Mouse (Mus musculus) MEL (cell line): ENCODE data around the gene Tmprss6. TPM values are rescaled to one million over a fixed set of nuclear protein-coding genes. Genes with fewer than 3 reads are reported as not detected.

Experiments
- DNase-seq: peaks from one replicate; pipeline ENCODE4 v3.0.0; 2011; ENCODE audit warnings: low read depth, low spot score
- H3K27ac ChIP-seq: 2 replicates; pipeline ENCODE4 v1.5.1; 2012; ENCODE audit warnings: low read depth, mild to moderate bottlenecking, control low read depth, low read length, moderate library complexity; ENCODE audit not compliant: control insufficient read depth
- H3K27me3 ChIP-seq, 2 experiments: fragments of 150-350 bp in 1 of 2; sonication (generic) in 1 of 2; 2 replicates each; pipeline ENCODE4 v1.6.1; 2012; ENCODE audit warnings: low read length in 2 of 2, mild to moderate bottlenecking in 2 of 2, improper control_type of control experiment in 1 of 2, moderate library complexity in 1 of 2; ENCODE audit not compliant: insufficient read depth in 2 of 2, control insufficient read depth in 1 of 2
- H3K36me3 ChIP-seq, 2 experiments: 2 replicates each; pipeline ENCODE4 v1.6.1; 2012 to 2014; ENCODE audit warnings: low read length in 2 of 2, improper control_type of control experiment in 1 of 2, inconsistent platforms in 1 of 2, mild to moderate bottlenecking in 1 of 2; ENCODE audit not compliant: insufficient read depth in 2 of 2, control insufficient read depth in 1 of 2
- H3K4me1 ChIP-seq, 2 experiments: fragments of 150-350 bp in 1 of 2; sonication (generic) in 1 of 2; 2 replicates each; pipeline ENCODE4 v1.6.1; 2012; ENCODE audit warnings: low read length in 2 of 2, improper control_type of control experiment in 1 of 2, mild to moderate bottlenecking in 1 of 2; ENCODE audit not compliant: insufficient read depth in 2 of 2, control insufficient read depth in 1 of 2
- H3K4me3 ChIP-seq, 2 experiments: fragments of 150-350 bp in 1 of 2; sonication (generic) in 1 of 2; 2 replicates each; pipeline ENCODE4 v1.5.1; 2012; ENCODE audit warnings: low read depth in 2 of 2, low read length in 2 of 2, mild to moderate bottlenecking in 2 of 2, moderate library complexity in 2 of 2, control low read depth in 1 of 2, improper control_type of control experiment in 1 of 2; ENCODE audit not compliant: control insufficient read depth in 1 of 2, insufficient read depth in 1 of 2
- H3K79me2 ChIP-seq: 2 replicates; pipeline ENCODE4 v1.6.1; 2012; ENCODE audit warnings: mild to moderate bottlenecking, low read length, moderate library complexity; ENCODE audit not compliant: control insufficient read depth, poor library complexity, insufficient read depth
- H3K9ac ChIP-seq: 2 replicates; pipeline ENCODE4 v1.6.1; 2012; ENCODE audit warnings: low read depth, mild to moderate bottlenecking, control low read depth, low read length, moderate library complexity; ENCODE audit not compliant: control insufficient read depth, poor library complexity, severe bottlenecking
- H3K9me3 ChIP-seq: fragments of 150-350 bp; sonication (generic); replicated peaks from 2 replicates; pipeline ENCODE4 v1.6.1; 2012; ENCODE audit warnings: mild to moderate bottlenecking, low read length, improper control_type of control experiment, moderate library complexity; ENCODE audit not compliant: insufficient read depth
- BHLHE40 ChIP-seq: IDR thresholded peaks from 2 replicates; pipeline ENCODE4 v1.6.1; 2012; ENCODE audit warnings: low read depth, mild to moderate bottlenecking, inconsistent platforms, low read length, improper control_type of control experiment, borderline replicate concordance
- CTCF ChIP-seq, 3 experiments: IDR thresholded peaks in 2 of 3; conservative IDR thresholded peaks in 1 of 3; 2 replicates each; pipeline ENCODE4 v1.5.1; 2011 to 2012; ENCODE audit warnings: low read length in 3 of 3, low read depth in 2 of 3, mild to moderate bottlenecking in 2 of 3, improper control_type of control experiment in 1 of 3, inconsistent platforms in 1 of 3, mixed read lengths in 1 of 3, moderate library complexity in 1 of 3; ENCODE audit not compliant: control insufficient read depth in 1 of 3, insufficient read depth in 1 of 3, poor library complexity in 1 of 3, severe bottlenecking in 1 of 3
- E2F4 ChIP-seq: IDR thresholded peaks from 2 replicates; pipeline ENCODE4 v1.6.1; 2011; ENCODE audit warnings: low read depth, low read length, improper control_type of control experiment, borderline replicate concordance
- EP300 ChIP-seq, 2 experiments: IDR thresholded peaks; 2 replicates each; pipeline ENCODE4 v1.6.1; 2011; ENCODE audit warnings: improper control_type of control experiment in 2 of 2, low read length in 2 of 2, low read depth in 1 of 2, mild to moderate bottlenecking in 1 of 2
- GABPA ChIP-seq: IDR thresholded peaks from 2 replicates; pipeline ENCODE4 v1.6.1; 2012; ENCODE audit warnings: low read depth, mild to moderate bottlenecking, inconsistent platforms, low read length, improper control_type of control experiment, moderate library complexity
- HCFC1 ChIP-seq: IDR thresholded peaks from 2 replicates; pipeline ENCODE4 v1.6.1; 2012; ENCODE audit warnings: low read depth, mild to moderate bottlenecking, inconsistent platforms, low read length, improper control_type of control experiment, moderate library complexity
- JUND ChIP-seq: IDR thresholded peaks from 2 replicates; pipeline ENCODE4 v1.6.1; 2011; ENCODE audit warnings: low read depth, mild to moderate bottlenecking, improper control_type of control experiment, low read length
- MAFK ChIP-seq: IDR thresholded peaks from 2 replicates; pipeline ENCODE4 v1.6.1; 2011; ENCODE audit warnings: low read depth, mild to moderate bottlenecking, low read length, improper control_type of control experiment, borderline replicate concordance
- MAX ChIP-seq: IDR thresholded peaks from 2 replicates; pipeline ENCODE4 v1.6.1; 2011; ENCODE audit warnings: low read length, improper control_type of control experiment
- MAZ ChIP-seq: IDR thresholded peaks from 2 replicates; pipeline ENCODE4 v1.6.1; 2012; ENCODE audit warnings: low read depth, mild to moderate bottlenecking, inconsistent platforms, low read length, improper control_type of control experiment
- MXI1 ChIP-seq: IDR thresholded peaks from 2 replicates; pipeline ENCODE4 v1.6.1; 2011; ENCODE audit warnings: mild to moderate bottlenecking, low read depth, low read length, improper control_type of control experiment
- MYC ChIP-seq: IDR thresholded peaks from 2 replicates; pipeline ENCODE4 v1.6.1; 2011; ENCODE audit warnings: low read depth, mild to moderate bottlenecking, low read length, improper control_type of control experiment, moderate library complexity
- NELFE ChIP-seq: IDR thresholded peaks from 2 replicates; pipeline ENCODE4 v1.6.1; 2011; ENCODE audit warnings: low read depth, low read length, improper control_type of control experiment
- POLR2A ChIP-seq, 2 experiments: IDR thresholded peaks; 2 replicates each; pipeline ENCODE4 v1.6.1; 2011 to 2012; ENCODE audit warnings: low read length in 2 of 2, mild to moderate bottlenecking in 2 of 2, control low read depth in 1 of 2, improper control_type of control experiment in 1 of 2, low read depth in 1 of 2, moderate library complexity in 1 of 2; ENCODE audit not compliant: control insufficient read depth in 1 of 2, insufficient read depth in 1 of 2, poor library complexity in 1 of 2
- POLR2AphosphoS2 ChIP-seq: IDR thresholded peaks from 2 replicates; pipeline ENCODE4 v1.6.1; 2011; ENCODE audit warnings: low read length, improper control_type of control experiment
- POLR2AphosphoS5 ChIP-seq: IDR thresholded peaks from 2 replicates; pipeline ENCODE4 v1.6.1; 2012; ENCODE audit warnings: low read depth, borderline replicate concordance, mild to moderate bottlenecking, inconsistent platforms, low read length, moderate library complexity, mixed read lengths
- RAD21 ChIP-seq: IDR thresholded peaks from 2 replicates; pipeline ENCODE4 v1.6.1; 2011; ENCODE audit warnings: mild to moderate bottlenecking, low read depth, low read length, improper control_type of control experiment
- RCOR1 ChIP-seq: IDR thresholded peaks from 2 replicates; pipeline ENCODE4 v1.6.1; 2012; ENCODE audit warnings: low read depth, mild to moderate bottlenecking, inconsistent platforms, low read length, improper control_type of control experiment
- SIN3A ChIP-seq: IDR thresholded peaks from 2 replicates; pipeline ENCODE4 v1.6.1; 2012; ENCODE audit warnings: low read length, improper control_type of control experiment, inconsistent platforms
- SMC3 ChIP-seq: IDR thresholded peaks from 2 replicates; pipeline ENCODE4 v1.6.1; 2011; ENCODE audit warnings: low read depth, low read length, improper control_type of control experiment
- TCF12 ChIP-seq: IDR thresholded peaks from 2 replicates; pipeline ENCODE4 v1.6.1; 2014; ENCODE audit warnings: low read depth, mild to moderate bottlenecking, inconsistent platforms, low read length, improper control_type of control experiment, moderate library complexity
- USF1 ChIP-seq: IDR thresholded peaks from 2 replicates; pipeline ENCODE4 v1.6.1; 2014; ENCODE audit warnings: low read depth, mild to moderate bottlenecking, inconsistent platforms, low read length, improper control_type of control experiment, moderate library complexity
- ZC3H11A ChIP-seq: IDR thresholded peaks from 2 replicates; pipeline ENCODE4 v1.6.1; 2012; ENCODE audit warnings: low read depth, mild to moderate bottlenecking, inconsistent platforms, low read length, improper control_type of control experiment
- ZKSCAN1 ChIP-seq: IDR thresholded peaks from 2 replicates; pipeline ENCODE4 v1.6.1; 2012; ENCODE audit warnings: low read depth, mild to moderate bottlenecking, inconsistent platforms, low read length, improper control_type of control experiment, moderate library complexity
- ZMIZ1 ChIP-seq: IDR thresholded peaks from 2 replicates; pipeline ENCODE4 v1.6.1; 2012; ENCODE audit warnings: low read depth, mild to moderate bottlenecking, inconsistent platforms, low read length, improper control_type of control experiment, moderate library complexity
- ZNF384 ChIP-seq: IDR thresholded peaks from 2 replicates; pipeline ENCODE4 v1.6.1; 2012; ENCODE audit warnings: low read depth, mild to moderate bottlenecking, inconsistent platforms, low read length, improper control_type of control experiment
- polyA plus RNA-seq, 2 experiments: library from polyadenylated mRNA; stranded (reverse) in 1 of 2; unstranded in 1 of 2; fragments of >175 nt in 1 of 2; fragments of >200 nt in 1 of 2; gene quantifications; 2 replicates each; pipeline versions ENCODE4 v1.2.1 to v1.2.4; 2012; ENCODE audit warnings: low replicate concordance in 2 of 2, low read depth in 1 of 2; ENCODE audit not compliant: insufficient read length in 2 of 2, insufficient read depth in 1 of 2, missing spikeins in 1 of 2
- total RNA-seq: library from RNA; depleted of rRNA; stranded (reverse); fragments of 300-350 nt; gene quantifications from 2 replicates; pipeline ENCODE4 v1.2.3, GENCODE M21; 2012

Tmprss6 gene
- total and polyA plus RNA-seq, 3 experiments = 0.11 to 0.12 TPM; not detected in 1

GRCm38 (mm10) chr15:78475604-78476031 is 7.2 kb upstream of the Tmprss6 start:
- Histone ChIP-seq H3K79me2 (no peaks in the 10 kb centered on the region), H3K4me1 (no peaks in the 10 kb centered on the region), H3K36me3 (no peaks in the 10 kb centered on the region), H3K9ac (no peak overlapping the region), H3K4me3 (no peak overlapping the region), H3K27ac (no peak overlapping the region)
- TF ChIP-seq MAFK = no peak
- no peak for TF ChIP-seq USF1
- no peak for TF ChIP-seq MYC
- no peak for TF ChIP-seq POLR2AphosphoS2
- no peak for TF ChIP-seq POLR2AphosphoS5
- TF ChIP-seq, all 39 proteins: peak for 0
- DNase-seq = no peak
- Histone ChIP-seq H3K9me3 (no peaks in the 10 kb centered on the region), H3K27me3 (peaks cover 2 to 6% of the 10 kb centered on the region in 2 experiments; a peak in 3 of 4 replicates)

- Histone ChIP-seq H3K9ac (no peak overlapping the region), H3K79me2 (no peaks in the 10 kb centered on the region), H3K27ac (no peak overlapping the region), H3K4me3 (no peak overlapping the region), H3K9me3 (no peaks in the 10 kb centered on the region), H3K27me3 (peaks cover 2 to 8% of the 10 kb centered on the region in 2 experiments; a peak in 3 of 4 replicates), H3K4me1 (no peaks in the 10 kb centered on the region), H3K36me3 (no peaks in the 10 kb centered on the region)
- TF ChIP-seq POLR2A (IDR thresholded peaks at IDR 0.05; ENCODE audit: control insufficient read depth in 1 of 2, insufficient read depth in 1 of 2, low read depth in 1 of 2, low read length in 2 of 2, poor library complexity in 1 of 2) (no peak), ZMIZ1 (no peak), EP300 (IDR thresholded peaks at IDR 0.05; ENCODE audit: low read depth in 1 of 2, low read length in 2 of 2) (no peak), ZKSCAN1 (no peak), CTCF (IDR thresholded peaks at IDR 0.05 in 2 of 3, conservative IDR thresholded peaks at IDR 0.05 in 1 of 3; ENCODE audit: control insufficient read depth in 1 of 3, insufficient read depth in 1 of 3, low read depth in 2 of 3, low read length in 3 of 3, poor library complexity in 1 of 3, severe bottlenecking in 1 of 3) (no peak), ZC3H11A (no peak), TCF12 (no peak), BHLHE40 (no peak), SMC3 (no peak), MAFK (no peak), SIN3A (no peak)
- DNase-seq = no peak
These were observed 5.0 kb upstream of the Tmprss6 start for GRCm38 (mm10) chr15:78473442-78473841.

GRCm38 (mm10) chr15:78471902-78472301 is 3.5 kb upstream of the Tmprss6 start:
- Histone ChIP-seq H3K9ac (no peak overlapping the region), H3K36me3 (no peaks in the 10 kb centered on the region), H3K27ac (no peak overlapping the region), H3K79me2 (no peaks in the 10 kb centered on the region), H3K4me3 (no peak overlapping the region), H3K9me3 (no peaks in the 10 kb centered on the region), H3K27me3 (peaks cover 2 to 15% of the 10 kb centered on the region in 2 experiments; a peak in 3 of 4 replicates), H3K4me1 (no peaks in the 10 kb centered on the region)
- DNase-seq = no peak
- TF ChIP-seq NELFE (no peak), SMC3 (no peak), GABPA (no peak), HCFC1 (no peak), MXI1 (no peak), ZC3H11A (no peak), MAZ (no peak), RCOR1 (no peak), BHLHE40 (no peak), ZNF384 (no peak), E2F4 (no peak), RAD21 (no peak), JUND (no peak), POLR2AphosphoS5 (no peak), EP300 (IDR thresholded peaks at IDR 0.05; ENCODE audit: low read depth in 1 of 2, low read length in 2 of 2) (no peak), POLR2AphosphoS2 (no peak), MAX (no peak), POLR2A (IDR thresholded peaks at IDR 0.05; ENCODE audit: control insufficient read depth in 1 of 2, insufficient read depth in 1 of 2, low read depth in 1 of 2, low read length in 2 of 2, poor library complexity in 1 of 2) (no peak)
